Mouse (Mus musculus): ENCODE results near the gene Dcaf6.

GRCm38 (mm10) chr1:165471490-165471889 is 11.2 kb upstream of the Dcaf6 start:
- TF ChIP-seq CTCF (IDR thresholded peaks at IDR 0.05; ENCODE audit: borderline replicate concordance, insufficient read depth, low read depth, low read length) (no peak), POLR2A (IDR thresholded peaks at IDR 0.05; ENCODE audit: borderline replicate concordance, insufficient read depth, low read length) (no peak)
